Mouse (Mus musculus) heart, postnatal 0 days (tissue): ENCODE data around the gene Eif3i.

ENCODE experiments used
- CTCF ChIP-seq: IDR thresholded peaks from 2 replicates; pipeline ENCODE4 v1.5.1; 2016; ENCODE audit warnings: antibody characterized with exemption, control low read depth, low read depth
- EP300 ChIP-seq: IDR thresholded peaks from 2 replicates; pipeline ENCODE4 v1.6.1; 2016; ENCODE audit warnings: antibody characterized with exemption, low read depth

- TF ChIP-seq CTCF (peak; percentile 45), EP300 (no peak)
These were observed 23.5 kb downstream of the Eif3i start for GRCm38 (mm10) chr4:129576863-129577491.
